Mouse (Mus musculus): ENCODE data around the gene Angptl2. TPM values are rescaled to one million over a fixed set of nuclear protein-coding genes. Genes with fewer than 3 reads are reported as not detected.

Angptl2 gene
- polyA plus RNA-seq, 1 experiment from 2014 or later, result 62.6 TPM

GRCm38 (mm10) chr2:33265793-33266192 lies 49.9 kb downstream of the Angptl2 start:
- Histone ChIP-seq H3K27ac (replicated peaks; ENCODE audit: low read depth, low read length) (no peak overlapping the region), H3K9ac (ENCODE audit: low read depth, low read length) (no peak overlapping the region), H3K36me3 (ENCODE audit: control insufficient read depth, insufficient read depth, low read length) (no peaks in the 10 kb centered on the region), H3K4me2 (ENCODE audit: low read depth, low read length) (no peak overlapping the region), H3K9me3 (ENCODE audit: control insufficient read depth, low read length) (no peaks in the 10 kb centered on the region), H3K4me1 (ENCODE audit: control insufficient read depth, insufficient read depth, low read length) (no peaks in the 10 kb centered on the region), H3K4me3 (ENCODE audit: low read depth, low read length) (no peak overlapping the region), H3K27me3 (replicated peaks; ENCODE audit: control insufficient read depth, insufficient read depth, low read length) (no peaks in the 10 kb centered on the region)
- no peak for ATAC-seq (ENCODE audit: low read depth)
- DNase-seq (ENCODE audit: low spot score), result no peak
- 43% methylated on average over 3 of the region's 3 CpGs for WGBS

GRCm38 (mm10) chr2:33267075-33267474 lies 51.2 kb downstream of the Angptl2 start:
- Histone ChIP-seq H3K4me1 (ENCODE audit: control insufficient read depth, insufficient read depth, low read length) (no peaks in the 10 kb centered on the region), H3K27ac (replicated peaks; ENCODE audit: low read depth, low read length) (no peak overlapping the region), H3K27me3 (replicated peaks; ENCODE audit: control insufficient read depth, insufficient read depth, low read length) (no peaks in the 10 kb centered on the region), H3K4me3 (ENCODE audit: low read depth, low read length) (no peak overlapping the region), H3K9ac (ENCODE audit: low read depth, low read length) (no peak overlapping the region), H3K36me3 (ENCODE audit: control insufficient read depth, insufficient read depth, low read length) (no peaks in the 10 kb centered on the region), H3K4me2 (ENCODE audit: low read depth, low read length) (no peak overlapping the region), H3K9me3 (ENCODE audit: control insufficient read depth, low read length) (no peaks in the 10 kb centered on the region)
- DNase-seq (ENCODE audit: low spot score) (no peak), ATAC-seq (ENCODE audit: low read depth) (no peak)
- 71% methylated on average over 1 of the region's 1 CpGs for WGBS

DNA sequence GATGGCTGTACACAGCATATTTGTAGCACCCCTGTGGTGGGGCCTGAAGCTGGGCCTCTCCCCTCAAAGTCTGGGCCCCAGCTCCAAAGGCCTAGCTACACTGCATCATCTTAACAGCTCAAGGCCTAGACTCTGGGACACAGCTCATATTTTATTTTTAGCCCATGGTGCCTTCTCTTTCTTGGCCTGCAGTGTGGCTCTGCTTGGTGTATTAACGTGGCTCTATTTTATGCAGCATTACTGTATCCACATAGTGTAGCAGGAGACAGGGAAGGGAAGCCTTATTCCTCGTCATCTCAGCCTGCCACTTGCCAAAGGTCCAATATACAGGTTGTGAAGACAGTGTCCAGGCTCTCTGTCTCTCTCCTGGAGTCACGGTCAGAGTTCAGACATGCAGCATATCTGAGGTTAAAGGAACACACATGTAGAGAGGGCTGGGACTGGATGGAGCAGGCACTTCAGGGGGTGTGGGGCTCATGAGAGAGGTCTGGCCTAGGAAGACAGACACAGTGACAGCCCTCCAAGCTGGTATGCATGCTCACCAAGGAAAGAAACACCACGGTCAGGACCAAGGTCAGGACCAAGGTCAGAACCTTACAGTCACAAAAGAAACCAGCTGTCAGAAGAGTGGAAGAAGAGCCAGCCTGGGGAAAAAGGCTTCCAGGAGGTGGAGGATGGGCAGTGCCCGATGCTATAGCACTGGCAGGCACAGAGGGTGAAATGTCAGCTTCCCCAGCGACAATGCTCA lies 52.7 kb downstream of the Angptl2 start:
- Histone ChIP-seq H3K9me3 (ENCODE audit: control insufficient read depth, low read length) (no peaks in the 10 kb centered on the region), H3K9ac (ENCODE audit: low read depth, low read length) (no peak overlapping the region), H3K27ac (replicated peaks; ENCODE audit: low read depth, low read length) (no peak overlapping the region), H3K4me1 (ENCODE audit: control insufficient read depth, insufficient read depth, low read length) (peaks cover 4% of the 10 kb centered on the region; the same call in 1 of the 2 replicates), H3K4me3 (ENCODE audit: low read depth, low read length) (no peak overlapping the region), H3K27me3 (replicated peaks; ENCODE audit: control insufficient read depth, insufficient read depth, low read length) (no peaks in the 10 kb centered on the region), H3K36me3 (ENCODE audit: control insufficient read depth, insufficient read depth, low read length) (no peaks in the 10 kb centered on the region), H3K4me2 (ENCODE audit: low read depth, low read length) (no peak overlapping the region)
- no peak for DNase-seq (ENCODE audit: low spot score)
- WGBS, result 72% methylated on average over 6 of the region's 6 CpGs
- no peak for ATAC-seq (ENCODE audit: low read depth)

GRCm38 (mm10) chr2:33269132-33269493 lies 53.2 kb downstream of the Angptl2 start:
- no peaks in the 10 kb centered on the region for H3K27me3 ChIP-seq (replicated peaks; ENCODE audit: control insufficient read depth, insufficient read depth, low read length)
- DNase-seq (ENCODE audit: low spot score), result no peak
- no peak overlapping the region for H3K4me2 ChIP-seq (ENCODE audit: low read depth, low read length)
- no peaks in the 10 kb centered on the region for H3K9me3 ChIP-seq (ENCODE audit: control insufficient read depth, low read length)
- no peak overlapping the region for H3K9ac ChIP-seq (ENCODE audit: low read depth, low read length)
- WGBS, result 89% methylated on average over 2 of the region's 2 CpGs
- no peak for ATAC-seq (ENCODE audit: low read depth)
- no peak overlapping the region for H3K4me3 ChIP-seq (ENCODE audit: low read depth, low read length)
- H3K4me1 ChIP-seq (ENCODE audit: control insufficient read depth, insufficient read depth, low read length), result peaks cover 4% of the 10 kb centered on the region; the same call in 1 of the 2 replicates
- no peak overlapping the region for H3K27ac ChIP-seq (replicated peaks; ENCODE audit: low read depth, low read length)
- no peaks in the 10 kb centered on the region for H3K36me3 ChIP-seq (ENCODE audit: control insufficient read depth, insufficient read depth, low read length)

- no peak overlapping the region for H3K4me2 ChIP-seq (ENCODE audit: low read depth, low read length)
- no peak overlapping the region for H3K4me3 ChIP-seq (ENCODE audit: low read depth, low read length)
- no peaks in the 10 kb centered on the region for H3K36me3 ChIP-seq (ENCODE audit: control insufficient read depth, insufficient read depth, low read length)
- no peak overlapping the region for H3K27ac ChIP-seq (replicated peaks; ENCODE audit: low read depth, low read length)
- ATAC-seq (ENCODE audit: low read depth) (no peak), DNase-seq (ENCODE audit: low spot score) (no peak)
- H3K9me3 ChIP-seq (ENCODE audit: control insufficient read depth, low read length), result no peaks in the 10 kb centered on the region
- H3K27me3 ChIP-seq (replicated peaks; ENCODE audit: control insufficient read depth, insufficient read depth, low read length), result no peaks in the 10 kb centered on the region
- WGBS, result 86% methylated on average over 2 of the region's 2 CpGs
- peaks cover 4% of the 10 kb centered on the region; the same call in 1 of the 2 replicates for H3K4me1 ChIP-seq (ENCODE audit: control insufficient read depth, insufficient read depth, low read length)
- no peak overlapping the region for H3K9ac ChIP-seq (ENCODE audit: low read depth, low read length)
Measured at GRCm38 (mm10) chr2:33270569-33270968, 54.7 kb downstream of the Angptl2 start.

DNA sequence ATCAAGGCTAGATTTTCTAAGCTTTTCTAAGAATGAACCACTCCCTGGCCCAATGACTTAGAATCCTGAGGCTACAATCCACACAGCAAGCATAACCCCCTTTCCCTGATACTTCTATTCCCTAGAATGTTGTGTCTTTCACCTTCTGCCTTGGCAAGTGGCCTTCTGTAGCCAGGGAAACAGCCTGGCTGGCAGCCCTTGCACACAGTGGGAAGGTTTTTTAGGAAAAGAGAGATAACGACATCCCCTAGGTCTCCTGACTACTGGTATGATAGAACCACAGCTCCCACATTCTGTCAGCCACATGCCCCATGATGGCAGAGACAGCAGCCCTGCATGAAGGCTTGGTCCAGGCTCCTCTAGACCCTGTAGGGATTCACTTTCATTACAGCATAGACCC lies 55.6 kb downstream of the Angptl2 start:
- Histone ChIP-seq H3K4me2 (ENCODE audit: low read depth, low read length) (no peak overlapping the region), H3K4me3 (ENCODE audit: low read depth, low read length) (no peak overlapping the region), H3K27me3 (replicated peaks; ENCODE audit: control insufficient read depth, insufficient read depth, low read length) (no peaks in the 10 kb centered on the region), H3K9ac (ENCODE audit: low read depth, low read length) (no peak overlapping the region), H3K4me1 (ENCODE audit: control insufficient read depth, insufficient read depth, low read length) (peaks cover 4% of the 10 kb centered on the region; the same call in 1 of the 2 replicates), H3K36me3 (ENCODE audit: control insufficient read depth, insufficient read depth, low read length) (no peaks in the 10 kb centered on the region), H3K9me3 (ENCODE audit: control insufficient read depth, low read length) (no peaks in the 10 kb centered on the region), H3K27ac (replicated peaks; ENCODE audit: low read depth, low read length) (no peak overlapping the region)
- WGBS, result 82% methylated on average over 1 of the region's 1 CpGs
- ATAC-seq (ENCODE audit: low read depth), result no peak
- no peak for DNase-seq (ENCODE audit: low spot score)

GRCm38 (mm10) chr2:33272665-33273439 lies 57.0 kb downstream of the Angptl2 start:
- no peak overlapping the region for H3K4me3 ChIP-seq (ENCODE audit: low read depth, low read length)
- H3K4me1 ChIP-seq (ENCODE audit: control insufficient read depth, insufficient read depth, low read length), result peaks cover 4% of the 10 kb centered on the region; the same call in 1 of the 2 replicates
- no peak for DNase-seq (ENCODE audit: low spot score)
- no peaks in the 10 kb centered on the region for H3K9me3 ChIP-seq (ENCODE audit: control insufficient read depth, low read length)
- no peaks in the 10 kb centered on the region for H3K27me3 ChIP-seq (replicated peaks; ENCODE audit: control insufficient read depth, insufficient read depth, low read length)
- ATAC-seq (ENCODE audit: low read depth), result no peak
- no peak overlapping the region for H3K9ac ChIP-seq (ENCODE audit: low read depth, low read length)
- 60% methylated on average over 4 of the region's 4 CpGs for WGBS
- peak overlapping the region; percentile 46; the same call in 1 of the 2 replicates for H3K27ac ChIP-seq (replicated peaks; ENCODE audit: low read depth, low read length)
- H3K36me3 ChIP-seq (ENCODE audit: control insufficient read depth, insufficient read depth, low read length), result no peaks in the 10 kb centered on the region
- no peak overlapping the region for H3K4me2 ChIP-seq (ENCODE audit: low read depth, low read length)

- H3K27me3 ChIP-seq (replicated peaks; ENCODE audit: control insufficient read depth, insufficient read depth, low read length), result no peaks in the 10 kb centered on the region
- no peaks in the 10 kb centered on the region for H3K36me3 ChIP-seq (ENCODE audit: control insufficient read depth, insufficient read depth, low read length)
- no peaks in the 10 kb centered on the region for H3K9me3 ChIP-seq (ENCODE audit: control insufficient read depth, low read length)
- no peak overlapping the region for H3K4me3 ChIP-seq (ENCODE audit: low read depth, low read length)
- DNase-seq (ENCODE audit: low spot score) (no peak), ATAC-seq (ENCODE audit: low read depth) (no peak)
- no peak overlapping the region for H3K4me2 ChIP-seq (ENCODE audit: low read depth, low read length)
- peaks cover 4% of the 10 kb centered on the region; the same call in 1 of the 2 replicates for H3K4me1 ChIP-seq (ENCODE audit: control insufficient read depth, insufficient read depth, low read length)
- 80% methylated on average over 12 of the region's 12 CpGs for WGBS
- H3K27ac ChIP-seq (replicated peaks; ENCODE audit: low read depth, low read length), result no peak overlapping the region
- H3K9ac ChIP-seq (ENCODE audit: low read depth, low read length), result no peak overlapping the region
Measured at GRCm38 (mm10) chr2:33274719-33275490, 59.0 kb downstream of the Angptl2 start.
